Mouse (Mus musculus) neural tube, embryonic 14.5 days (tissue): ENCODE measurements around the gene Fam83e. TPM values are rescaled to one million over a fixed set of nuclear protein-coding genes. Genes with fewer than 3 reads are reported as not detected.

Experiments used
- polyA plus RNA-seq: library from polyadenylated mRNA; unstranded; fragments of >200 nt; fragmentation: Nextera tagmentation; extraction: Ambion mirVana; gene quantifications from 2 replicates; pipeline ENCODE4 v1.2.1, GENCODE M21; 2014

Gene Fam83e
- polyA plus RNA-seq, 1 experiment from 2014 or later, result 0.24 TPM

Other genes with a start within 250 kb of the Fam83e start
- gene Tulp2, start 239.3 kb upstream of the Fam83e start, polyA plus RNA-seq, result 0.17 and 0.31 TPM in 2 replicates
- not detected in 2 replicates for gene Gm45808, start 234.4 kb upstream of the Fam83e start, polyA plus RNA-seq
- 4.0 and 4.6 TPM in 2 replicates for gene Dhdh, start 232.4 kb upstream of the Fam83e start, polyA plus RNA-seq
- 115 and 134 TPM in 2 replicates for gene Nucb1, start 210.8 kb upstream of the Fam83e start, polyA plus RNA-seq
- 14.0 and 14.2 TPM in 2 replicates for gene Ppp1r15a, start 194.9 kb upstream of the Fam83e start, polyA plus RNA-seq
- 0.54 and 3.2 TPM in 2 replicates for gene Plekha4, start 194.9 kb upstream of the Fam83e start, polyA plus RNA-seq
- 0.40 and 0.60 TPM in 2 replicates for gene Hsd17b14, start 166.3 kb upstream of the Fam83e start, polyA plus RNA-seq
- 15.8 and 19.2 TPM in 2 replicates for gene Bcat2, start 151.1 kb upstream of the Fam83e start, polyA plus RNA-seq
- gene Fgf21, start 105.7 kb upstream of the Fam83e start, polyA plus RNA-seq, result not detected in 2 replicates
- not detected in 2 replicates for gene Fut1, start 103.9 kb upstream of the Fam83e start, polyA plus RNA-seq
- not detected in 2 replicates for gene Izumo1, start 99.4 kb upstream of the Fam83e start, polyA plus RNA-seq
- gene Rasip1, start 93.7 kb upstream of the Fam83e start, polyA plus RNA-seq, result 12.8 and 14.2 TPM in 2 replicates
- 2.6 and 3.0 TPM in 2 replicates for gene Mamstr, start 81.2 kb upstream of the Fam83e start, polyA plus RNA-seq
- gene Fut2, start 54.8 kb upstream of the Fam83e start, polyA plus RNA-seq, result 0.15 and 0.51 TPM in 2 replicates
- gene Ntn5, start 37.2 kb upstream of the Fam83e start, polyA plus RNA-seq, result 1.8 TPM in 1 of 2 replicates, not detected in the other
- gene Sec1, start 26.8 kb upstream of the Fam83e start, polyA plus RNA-seq, result 0.13 and 0.54 TPM in 2 replicates
- gene Car11, start 21.4 kb upstream of the Fam83e start, polyA plus RNA-seq, result 31.9 and 32.8 TPM in 2 replicates
- gene Dbp, start 16.1 kb upstream of the Fam83e start, polyA plus RNA-seq, result 2.5 and 2.6 TPM in 2 replicates
- 603 and 609 TPM in 2 replicates for gene Rpl18, start 5.8 kb upstream of the Fam83e start, polyA plus RNA-seq
- gene Sphk2, start 3.2 kb upstream of the Fam83e start, polyA plus RNA-seq, result 15.6 and 19.1 TPM in 2 replicates
- not detected in 2 replicates for gene Spaca4, start 4.6 kb downstream of the Fam83e start, polyA plus RNA-seq
- gene Lmtk3, start 62.5 kb downstream of the Fam83e start, polyA plus RNA-seq, result 21.2 and 32.3 TPM in 2 replicates
- 6.8 and 9.7 TPM in 2 replicates for gene Sult2b1, start 63.5 kb downstream of the Fam83e start, polyA plus RNA-seq
- gene Cyth2, start 93.4 kb downstream of the Fam83e start, polyA plus RNA-seq, result 223 and 266 TPM in 2 replicates
- 1.1 and 1.3 TPM in 2 replicates for gene Kcnj14, start 103.6 kb downstream of the Fam83e start, polyA plus RNA-seq
- gene Grwd1, start 109.7 kb downstream of the Fam83e start, polyA plus RNA-seq, result 39.0 and 40.5 TPM in 2 replicates
- 67.9 and 98.6 TPM in 2 replicates for gene Kdelr1, start 151.6 kb downstream of the Fam83e start, polyA plus RNA-seq
- 3.4 and 4.3 TPM in 2 replicates for gene Grin2d, start 157.2 kb downstream of the Fam83e start, polyA plus RNA-seq
- 0.37 TPM in 1 of 2 replicates, not detected in the other for gene Syngr4, start 175.5 kb downstream of the Fam83e start, polyA plus RNA-seq
- gene Tmem143, start 175.7 kb downstream of the Fam83e start, polyA plus RNA-seq, result 4.0 and 4.8 TPM in 2 replicates
- gene Emp3, start 200.2 kb downstream of the Fam83e start, polyA plus RNA-seq, result 5.3 and 36.4 TPM in 2 replicates
- 3.8 and 4.0 TPM in 2 replicates for gene Ccdc114, start 202.9 kb downstream of the Fam83e start, polyA plus RNA-seq